Mouse (Mus musculus): ENCODE results near the gene Il24.

Il24 gene

GRCm38 (mm10) chr1:130854819-130855218 lies 32.4 kb downstream of the Il24 start:
- in situ Hi-C loops (cut with MboI): no loop called here

- in situ Hi-C loops (cut with MboI): no loop called here
Measured at GRCm38 (mm10) chr1:130850405-130850804, 36.8 kb downstream of the Il24 start.

DNA sequence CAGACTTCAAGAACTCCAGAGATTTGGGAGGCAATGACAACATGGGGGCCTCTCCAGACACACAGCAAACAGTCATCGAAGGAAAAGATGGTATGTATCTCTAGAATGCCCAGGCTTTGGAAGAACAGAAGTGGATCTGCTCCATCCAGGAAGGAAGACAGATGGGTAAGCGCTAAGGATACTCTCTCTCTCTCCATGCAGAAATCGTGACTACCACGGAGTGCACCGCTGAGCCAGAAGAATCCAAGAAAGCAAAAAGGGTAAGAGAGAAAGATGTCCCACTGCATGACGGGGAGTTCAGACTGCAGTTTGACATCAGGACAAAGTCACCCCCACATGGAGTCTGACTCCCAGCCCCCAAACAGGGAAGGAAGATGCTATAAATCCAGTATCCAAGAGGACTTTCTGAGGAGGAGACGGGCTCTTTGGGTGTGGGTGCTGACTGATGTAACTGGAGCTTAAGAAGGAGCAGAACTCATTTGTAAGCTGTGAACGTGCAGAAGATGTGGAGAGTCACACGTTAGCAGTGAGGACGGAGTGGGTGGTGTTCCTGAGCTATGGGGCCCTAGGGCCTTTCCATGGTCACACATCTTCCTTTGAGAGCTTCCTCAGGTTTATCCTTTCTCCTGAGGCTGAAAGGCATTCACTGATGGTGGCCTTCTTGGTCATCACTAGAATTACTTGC lies 37.6 kb downstream of the Il24 start:
- in situ Hi-C loops (cut with MboI): no loop called here

DNA sequence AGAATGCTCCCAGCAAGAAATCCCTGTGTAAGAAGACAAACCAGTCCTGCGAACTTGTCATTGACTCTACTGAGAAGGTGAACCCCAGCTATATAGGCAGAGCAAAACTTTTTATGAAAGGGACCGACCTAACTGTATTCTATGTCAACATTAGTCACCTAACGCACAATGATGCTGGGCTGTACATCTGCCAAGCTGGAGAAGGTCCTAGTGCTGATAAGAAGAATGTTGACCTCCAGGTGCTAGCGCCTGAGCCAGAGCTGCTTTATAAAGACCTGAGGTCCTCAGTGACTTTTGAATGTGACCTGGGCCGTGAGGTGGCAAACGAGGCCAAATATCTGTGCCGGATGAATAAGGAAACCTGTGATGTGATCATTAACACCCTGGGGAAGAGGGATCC lies 42.7 kb downstream of the Il24 start:
- in situ Hi-C loops (cut with MboI): no loop called here

DNA sequence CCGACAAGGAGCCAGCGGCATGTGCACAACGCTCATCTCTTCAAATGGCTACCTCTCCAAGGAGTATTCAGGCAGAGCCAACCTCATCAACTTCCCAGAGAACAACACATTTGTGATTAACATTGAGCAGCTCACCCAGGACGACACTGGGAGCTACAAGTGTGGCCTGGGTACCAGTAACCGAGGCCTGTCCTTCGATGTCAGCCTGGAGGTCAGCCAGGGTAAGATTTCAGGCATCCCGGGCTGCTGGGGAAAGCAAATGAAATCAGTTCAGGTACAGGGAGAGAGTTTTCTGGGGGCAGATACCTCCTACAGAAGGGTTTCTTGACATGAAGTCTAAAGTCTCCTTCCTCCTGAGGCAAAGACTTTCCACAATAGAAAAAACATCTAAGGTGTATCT lies 45.6 kb downstream of the Il24 start:
- in situ Hi-C loops (cut with MboI): no loop called here

GRCm38 (mm10) chr1:130840599-130841379 lies 46.5 kb downstream of the Il24 start:
- in situ Hi-C loops (cut with MboI): no loop called here

GRCm38 (mm10) chr1:130838288-130838687 lies 49.0 kb downstream of the Il24 start:
- in situ Hi-C loops (cut with MboI): loop anchor here (5.0 kb wide), 1 partner anchor 34 kb away; no protein-coding TSS in a partner anchor

- in situ Hi-C loops (cut with MboI): loop anchor here (5.0 kb wide), 1 partner anchor 37 kb away; no protein-coding TSS in a partner anchor
Measured at GRCm38 (mm10) chr1:130835161-130835936, 51.9 kb downstream of the Il24 start.

- in situ Hi-C loops (cut with MboI): no loop called here
Measured at GRCm38 (mm10) chr1:130832230-130833149, 54.8 kb downstream of the Il24 start.
